Mouse (Mus musculus) testis, adult 10 weeks (tissue): Measurements from ENCODE around the gene Rfpl4. TPM values are rescaled to one million over a fixed set of nuclear protein-coding genes. Genes with fewer than 3 reads are reported as not detected.

Experiments used
- polyA plus RNA-seq: library from polyadenylated mRNA; stranded (reverse); fragments of 350-450 nt; fragmentation: Illumina TruSeq; extraction: RNeasy Lipid Tissue Mini Kit (QIAGEN cat#74804); gene quantifications from one replicate; pipeline ENCODE4 v1.2.3, GENCODE M21; 2014; ENCODE audit warnings: low read depth, low replicate concordance

Rfpl4 gene
- 0.20 TPM for polyA plus RNA-seq

DNA sequence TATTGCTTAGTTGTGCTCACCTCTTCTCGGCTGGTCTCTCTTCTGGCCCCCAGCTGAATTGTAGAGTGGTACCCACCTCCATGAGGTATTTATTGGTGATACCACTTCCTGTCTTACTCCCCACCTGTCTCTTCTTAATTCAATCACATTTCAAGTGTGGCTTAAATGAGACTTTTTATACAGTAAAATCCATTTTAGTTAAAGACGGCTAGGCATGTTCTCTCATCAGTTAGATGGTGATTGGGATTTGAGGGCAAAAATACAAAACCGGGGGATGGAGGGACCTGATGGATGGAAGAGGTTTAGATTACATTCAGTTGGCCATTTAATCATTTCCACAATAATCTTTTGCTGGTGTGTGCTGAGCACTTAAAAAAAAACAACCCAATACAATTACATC, at the start of gene Rfpl4:
Gene Rfpl4 (minus strand): TSS at position 101 of the 400 bp plus-strand sequence.

DNA sequence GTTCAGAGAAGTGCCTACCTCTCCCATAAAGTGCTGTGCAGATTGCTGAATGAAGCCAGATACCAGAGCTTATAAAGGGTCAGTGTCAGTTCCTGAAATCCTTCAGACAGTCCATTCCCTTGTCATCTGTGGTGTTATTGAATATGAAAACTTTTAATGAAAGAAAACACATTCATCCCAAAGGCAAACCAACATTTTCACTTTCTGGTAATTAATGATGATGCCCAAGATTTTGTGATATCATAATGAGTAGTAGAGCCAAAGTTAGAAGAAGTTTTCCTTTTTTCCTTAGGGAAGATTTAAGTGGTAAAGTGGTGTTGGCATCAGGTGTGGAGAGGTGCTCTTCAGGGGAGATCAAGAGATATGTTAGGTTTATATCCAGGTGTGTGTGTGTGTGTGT, 32.8 kb upstream of the Rfpl4 start, which contains the start of gene Vmn1r55:
Gene Vmn1r55 (minus strand): TSS at position 101 of the 400 bp plus-strand sequence.

GRCm38 (mm10) chr7:5125549-5126406, 9.0 kb upstream of the Rfpl4 start, which contains the start of gene Rasl2-9:
Gene Rasl2-9 (minus strand): TSS chr7:5125950.

DNA sequence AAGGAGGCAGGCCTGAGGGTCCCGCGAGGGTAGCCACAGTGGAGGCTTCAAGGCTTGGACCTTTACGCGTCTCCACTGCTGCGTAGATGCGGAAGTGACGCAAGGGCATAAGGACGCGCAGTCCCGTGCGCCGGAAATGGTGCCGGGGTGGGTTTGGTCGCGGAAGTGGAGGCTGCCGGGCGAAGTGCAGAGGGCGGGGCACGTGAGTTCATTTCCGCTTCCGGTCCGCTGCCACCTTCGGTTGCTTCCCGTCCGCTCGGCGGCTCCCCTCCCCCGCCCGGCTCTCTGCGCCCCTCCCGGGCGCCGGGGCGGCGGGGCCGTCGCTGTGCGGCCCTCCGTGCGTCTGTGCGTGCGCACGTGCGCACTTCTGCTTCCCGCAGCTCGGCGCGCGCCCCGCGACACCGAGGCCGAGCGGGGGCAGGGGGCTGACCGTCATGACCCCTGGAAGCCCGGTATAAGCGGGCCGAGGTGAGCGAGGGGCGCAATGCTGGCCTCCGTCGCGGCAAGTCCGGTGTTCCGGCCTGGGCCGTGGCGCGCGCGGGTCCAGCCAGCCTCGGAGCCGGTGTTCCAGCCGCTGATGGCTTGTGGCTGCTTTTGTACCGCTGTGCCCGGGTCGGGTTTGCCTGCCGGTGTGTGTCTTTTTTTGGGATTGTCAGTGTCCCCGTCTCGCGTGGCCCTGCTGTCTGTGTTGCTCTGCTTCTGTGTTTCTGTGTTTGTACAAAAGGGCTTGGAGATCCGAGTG, 36.6 kb downstream of the Rfpl4 start, which contains the start of gene Epn1:
Gene Epn1 (plus strand): TSS at position 226 of the 742 bp plus-strand sequence.

DNA sequence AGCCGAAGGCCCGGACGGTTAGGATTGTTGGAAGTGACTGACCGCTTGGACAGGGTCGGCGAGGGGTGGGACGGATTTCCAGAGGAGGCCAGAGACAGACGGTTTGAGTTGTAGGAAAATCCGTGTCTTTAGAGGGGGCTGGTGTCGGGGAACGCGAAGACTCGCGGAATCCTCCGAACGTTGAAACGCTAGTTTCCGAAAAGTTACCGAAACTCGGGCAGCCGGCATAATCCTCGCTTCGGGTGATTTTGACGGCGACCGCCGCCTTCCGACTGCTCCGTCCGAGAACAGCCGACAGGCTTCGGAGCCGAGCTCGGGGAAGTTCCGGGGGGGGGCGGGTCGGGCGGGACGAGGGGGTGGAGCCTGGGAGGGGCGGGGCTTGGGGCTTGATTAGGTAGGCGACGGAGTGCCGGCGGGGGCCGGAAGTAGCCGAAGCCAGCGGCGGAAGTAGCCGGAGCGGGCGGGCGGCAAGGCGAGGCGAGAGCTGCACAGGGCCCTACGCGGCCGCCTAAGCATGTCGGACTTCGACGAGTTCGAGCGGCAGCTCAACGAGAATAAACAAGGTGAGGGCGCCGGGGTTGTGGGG, 54.9 kb downstream of the Rfpl4 start, which contains the start of gene U2af2:
Gene U2af2 (plus strand): TSS at position 370 of the 586 bp plus-strand sequence.

Other genes with a start within 250 kb of the Rfpl4 start
- gene Isoc2b, start 246.7 kb downstream of the Rfpl4 start, polyA plus RNA-seq, result 1.2 TPM
- gene Isoc2a, start 239.8 kb downstream of the Rfpl4 start, polyA plus RNA-seq, result 1.8 TPM
- gene Gm36210, start 210.4 kb downstream of the Rfpl4 start, polyA plus RNA-seq, result not detected
- not detected for gene Zfp628, start 201.7 kb downstream of the Rfpl4 start, polyA plus RNA-seq
- 0.67 TPM for gene Nat14, start 194.9 kb downstream of the Rfpl4 start, polyA plus RNA-seq
- gene Ssc5d, start 191.2 kb downstream of the Rfpl4 start, polyA plus RNA-seq, result not detected
- not detected for gene Sbk2, start 152.5 kb downstream of the Rfpl4 start, polyA plus RNA-seq
- gene Sbk3, start 145.8 kb downstream of the Rfpl4 start, polyA plus RNA-seq, result 0.20 TPM
- gene Zfp579, start 120.8 kb downstream of the Rfpl4 start, polyA plus RNA-seq, result 3.8 TPM
- not detected for gene Zfp524, start 102.5 kb downstream of the Rfpl4 start, polyA plus RNA-seq
- 21.5 TPM for gene Fiz1, start 102.3 kb downstream of the Rfpl4 start, polyA plus RNA-seq
- not detected for gene Gm44973, start 101.5 kb downstream of the Rfpl4 start, polyA plus RNA-seq
- 4.3 TPM for gene Zfp865, start 96.6 kb downstream of the Rfpl4 start, polyA plus RNA-seq
- gene Ccdc106, start 96.4 kb downstream of the Rfpl4 start, polyA plus RNA-seq, result 1.6 TPM
- gene 4632433K11Rik, start 82.8 kb downstream of the Rfpl4 start, polyA plus RNA-seq, result 0.83 TPM
- 3.4 TPM for gene Zfp784, start 78.5 kb downstream of the Rfpl4 start, polyA plus RNA-seq
- 0.32 TPM for gene Zfp580, start 65.4 kb downstream of the Rfpl4 start, polyA plus RNA-seq
- 8.7 TPM for gene U2af2, start 54.8 kb downstream of the Rfpl4 start, polyA plus RNA-seq
- gene Epn1, start 36.7 kb downstream of the Rfpl4 start, polyA plus RNA-seq, result 2.7 TPM
- 159 TPM for gene Rasl2-9, start 9.0 kb upstream of the Rfpl4 start, polyA plus RNA-seq
- gene Vmn1r55, start 32.7 kb upstream of the Rfpl4 start, polyA plus RNA-seq, result 0.01 TPM
- gene Vmn1r56, start 79.8 kb upstream of the Rfpl4 start, polyA plus RNA-seq, result not detected
- not detected for gene Vmn1r57, start 101.5 kb upstream of the Rfpl4 start, polyA plus RNA-seq
- gene Gm5065, start 233.6 kb upstream of the Rfpl4 start, polyA plus RNA-seq, result not detected
- not detected for gene Nlrp2, start 234.1 kb upstream of the Rfpl4 start, polyA plus RNA-seq